Mouse (Mus musculus) limb, embryonic 14.5 days (tissue): ENCODE results near the gene Katnbl1. TPM values are rescaled to one million over a fixed set of nuclear protein-coding genes. Genes with fewer than 3 reads are reported as not detected.
"Not testable (repeated sequence)": the region's sequence is repeated elsewhere in the genome, so short reads cannot be mapped to it uniquely, and the experiment has no call there.

ENCODE experiments used
- ATAC-seq: fragments of 200-750 bp; cut with Nextera tagmentation; 2 replicates; pipeline ENCODE4 v1.8.0; 2017; ENCODE audit warnings: low read depth, moderate number of reproducible peaks, moderate TSS enrichment; ENCODE audit not compliant: low FRiP score
- DNase-seq: peaks from one replicate; pipeline ENCODE4 v3.0.0-alpha.2; 2015; ENCODE audit warnings: low spot score
- H3K27ac ChIP-seq: fragments of 300-500 bp; sonication (generic); replicated peaks from 2 replicates; pipeline ENCODE4 v1.5.1; 2014; ENCODE audit warnings: low read depth, mild to moderate bottlenecking, low read length, moderate library complexity, mixed read lengths
- H3K27me3 ChIP-seq: fragments of 300-500 bp; sonication (generic); 2 replicates; pipeline ENCODE4 v1.6.1; 2014; ENCODE audit warnings: low read length, mixed read lengths; ENCODE audit not compliant: control insufficient read depth, insufficient read depth
- H3K36me3 ChIP-seq: fragments of 300-500 bp; sonication (generic); 2 replicates; pipeline ENCODE4 v1.6.1; 2014; ENCODE audit warnings: mild to moderate bottlenecking, low read length, moderate library complexity, mixed read lengths; ENCODE audit not compliant: control insufficient read depth, insufficient read depth
- H3K4me1 ChIP-seq: fragments of 300-500 bp; sonication (generic); 2 replicates; pipeline ENCODE4 v1.6.1; 2014; ENCODE audit warnings: antibody characterized with exemption, low read length, mixed read lengths; ENCODE audit not compliant: control insufficient read depth, insufficient read depth
- H3K4me2 ChIP-seq: fragments of 300-500 bp; sonication (generic); replicated peaks from 2 replicates; pipeline ENCODE4 v1.6.1; 2014; ENCODE audit warnings: low read depth, mild to moderate bottlenecking, low read length, moderate library complexity; ENCODE audit not compliant: severe bottlenecking
- H3K4me3 ChIP-seq: fragments of 300-500 bp; sonication (generic); replicated peaks from 2 replicates; pipeline ENCODE4 v1.5.1; 2014; ENCODE audit warnings: low read length
- H3K9ac ChIP-seq: fragments of 300-500 bp; sonication (generic); 2 replicates; pipeline ENCODE4 v1.6.1; 2014; ENCODE audit warnings: mild to moderate bottlenecking, low read depth, low read length, moderate library complexity; ENCODE audit not compliant: severe bottlenecking
- H3K9me3 ChIP-seq: fragments of 300-500 bp; sonication (generic); 2 replicates; pipeline ENCODE4 v1.6.1; 2016; ENCODE audit warnings: low read length; ENCODE audit not compliant: control insufficient read depth
- POLR2A ChIP-seq: fragments of 200-500 bp; IDR thresholded peaks from 2 replicates; pipeline ENCODE4 v1.8.0; 2012; ENCODE audit warnings: inconsistent platforms, mild to moderate bottlenecking, moderate library complexity, borderline replicate concordance; ENCODE audit not compliant: insufficient read depth, insufficient read length; ENCODE audit errors: extremely low read depth
- WGBS: fragments of 180-500 bp; shearing (Covaris S2); extraction: QIAGEN DNeasy Blood & Tissue Kit; methylation state at CpG from one replicate; pipeline ENCODE4 v1.1.7; 2014; 5-methylcytosine and 5-hydroxymethylcytosine counted together
- polyA plus RNA-seq, 2 experiments: library from polyadenylated mRNA; depleted of rRNA in 1 of 2; stranded (reverse) in 1 of 2; unstranded in 1 of 2; fragments of >200 nt; fragmentation: Nextera tagmentation in 1 of 2; extraction: Ambion mirVana in 1 of 2; gene quantifications; 2 replicates each; pipeline versions ENCODE4 v1.2.1 to v1.2.3; 2012 to 2014

The Katnbl1 gene
- polyA plus RNA-seq, 2 experiments: 21.2 to 50.1 TPM

GRCm38 (mm10) chr2:112432523-112432922 is 53.5 kb downstream of the Katnbl1 start:
- H3K4me2 ChIP-seq: no peak overlapping the region
- TF ChIP-seq POLR2A: no peak
- no peaks in the 10 kb centered on the region for H3K9me3 ChIP-seq
- no peak overlapping the region for H3K4me3 ChIP-seq
- H3K4me1 ChIP-seq: no peaks in the 10 kb centered on the region
- H3K27me3 ChIP-seq: no peaks in the 10 kb centered on the region
- H3K36me3 ChIP-seq: no peaks in the 10 kb centered on the region
- WGBS: 89% methylated on average over 2 of the region's 2 CpGs
- DNase-seq: no peak
- no peak overlapping the region for H3K27ac ChIP-seq
- no peak overlapping the region for H3K9ac ChIP-seq
- no peak for ATAC-seq

GRCm38 (mm10) chr2:112433359-112433758 is 54.3 kb downstream of the Katnbl1 start:
- H3K9ac ChIP-seq: no peak overlapping the region
- DNase-seq (no peak), ATAC-seq (no peak)
- H3K27ac ChIP-seq: no peak overlapping the region
- H3K4me2 ChIP-seq: no peak overlapping the region
- H3K27me3 ChIP-seq: no peaks in the 10 kb centered on the region
- H3K9me3 ChIP-seq: no peaks in the 10 kb centered on the region
- no peak for TF ChIP-seq POLR2A
- WGBS: 73% methylated on average over 2 of the region's 2 CpGs
- no peaks in the 10 kb centered on the region for H3K36me3 ChIP-seq
- H3K4me3 ChIP-seq: no peak overlapping the region
- no peaks in the 10 kb centered on the region for H3K4me1 ChIP-seq

GRCm38 (mm10) chr2:112436292-112436691 is 57.3 kb downstream of the Katnbl1 start:
- TF ChIP-seq POLR2A: no peak
- Histone ChIP-seq H3K4me3 (no peak overlapping the region), H3K4me2 (no peak overlapping the region), H3K9me3 (no peaks in the 10 kb centered on the region), H3K9ac (no peak overlapping the region), H3K36me3 (no peaks in the 10 kb centered on the region), H3K4me1 (no peaks in the 10 kb centered on the region), H3K27me3 (no peaks in the 10 kb centered on the region), H3K27ac (no peak overlapping the region)
- DNase-seq (no peak), ATAC-seq (no peak)
- 70% methylated on average over 4 of the region's 4 CpGs for WGBS

GRCm38 (mm10) chr2:112437589-112437988 is 58.6 kb downstream of the Katnbl1 start:
- DNase-seq (no peak), ATAC-seq (no peak)
- H3K9ac ChIP-seq: no peak overlapping the region
- H3K36me3 ChIP-seq: no peaks in the 10 kb centered on the region
- 93% methylated on average over 2 of the region's 2 CpGs for WGBS
- H3K9me3 ChIP-seq: no peaks in the 10 kb centered on the region; the same call in 1 of the 2 replicates
- H3K27ac ChIP-seq: no peak overlapping the region
- no peaks in the 10 kb centered on the region for H3K27me3 ChIP-seq
- TF ChIP-seq POLR2A: no peak
- H3K4me3 ChIP-seq: no peak overlapping the region
- H3K4me1 ChIP-seq: no peaks in the 10 kb centered on the region
- no peak overlapping the region for H3K4me2 ChIP-seq

GRCm38 (mm10) chr2:112443491-112443890 is 64.5 kb downstream of the Katnbl1 start:
- no peak overlapping the region for H3K4me2 ChIP-seq
- H3K4me3 ChIP-seq: no peak overlapping the region
- H3K9ac ChIP-seq: no peak overlapping the region
- 67% methylated on average over 2 of the region's 2 CpGs for WGBS
- no peaks in the 10 kb centered on the region for H3K27me3 ChIP-seq
- no peaks in the 10 kb centered on the region for H3K4me1 ChIP-seq
- ATAC-seq (no peak), DNase-seq (no peak)
- H3K27ac ChIP-seq: no peak overlapping the region
- TF ChIP-seq POLR2A: no peak
- no peaks in the 10 kb centered on the region; the same call in 1 of the 2 replicates for H3K9me3 ChIP-seq
- no peaks in the 10 kb centered on the region for H3K36me3 ChIP-seq

- Histone ChIP-seq H3K27me3 (no peaks in the 10 kb centered on the region), H3K9me3 (no peaks in the 10 kb centered on the region; the same call in 1 of the 2 replicates), H3K4me2 (no peak overlapping the region), H3K4me1 (no peaks in the 10 kb centered on the region), H3K4me3 (no peak overlapping the region), H3K27ac (no peak overlapping the region), H3K36me3 (no peaks in the 10 kb centered on the region), H3K9ac (no peak overlapping the region)
- no peak for TF ChIP-seq POLR2A
- no peak for ATAC-seq
- DNase-seq: no peak
Measured at GRCm38 (mm10) chr2:112445511-112445910, 66.5 kb downstream of the Katnbl1 start.

- H3K4me1 ChIP-seq, H3K36me3 ChIP-seq, DNase-seq, ATAC-seq, H3K9me3 ChIP-seq, H3K4me2 ChIP-seq, H3K27me3 ChIP-seq, H3K4me3 ChIP-seq, H3K27ac ChIP-seq, H3K9ac ChIP-seq: not testable (repeated sequence)
- 70% methylated on average over 4 of the region's 4 CpGs for WGBS
Measured at GRCm38 (mm10) chr2:112448046-112448445, 69.0 kb downstream of the Katnbl1 start.
